Mouse (Mus musculus) embryonic facial prominence, embryonic 11.5 days (tissue): ENCODE measurements around the gene Plcd3. TPM values are rescaled to one million over a fixed set of nuclear protein-coding genes. Genes with fewer than 3 reads are reported as not detected.

Source experiments
- ATAC-seq: fragments of 200-750 bp; cut with Nextera tagmentation; replicated peaks from 2 replicates; pipeline ENCODE4 v1.8.0; 2017; ENCODE audit warnings: low read depth; ENCODE audit not compliant: insufficient number of reproducible peaks, low FRiP score, low TSS enrichment
- DNase-seq: peaks from one replicate; pipeline ENCODE4 v3.0.0-alpha.2; 2015; ENCODE audit warnings: low spot score
- H3K27ac ChIP-seq: fragments of 300-500 bp; sonication (generic); replicated peaks from 2 replicates; pipeline ENCODE4 v1.5.1; 2014; ENCODE audit warnings: mild to moderate bottlenecking, low read depth, low read length, control low read depth
- H3K27me3 ChIP-seq: fragments of 300-500 bp; sonication (generic); 2 replicates; pipeline ENCODE4 v1.6.1; 2014; ENCODE audit warnings: mild to moderate bottlenecking, low read length, moderate library complexity, mixed read lengths; ENCODE audit not compliant: control insufficient read depth, insufficient read depth
- H3K36me3 ChIP-seq: fragments of 300-500 bp; sonication (generic); replicated peaks from 2 replicates; pipeline ENCODE4 v1.6.1; 2014; ENCODE audit warnings: low read depth, mild to moderate bottlenecking, low read length, moderate library complexity, mixed read lengths; ENCODE audit not compliant: control insufficient read depth, insufficient read depth
- H3K4me1 ChIP-seq: fragments of 300-500 bp; sonication (generic); 2 replicates; pipeline ENCODE4 v1.6.1; 2014; ENCODE audit warnings: low read length, mixed read lengths; ENCODE audit not compliant: control insufficient read depth, insufficient read depth
- H3K4me2 ChIP-seq: fragments of 300-500 bp; sonication (generic); 2 replicates; pipeline ENCODE4 v1.6.1; 2014; ENCODE audit warnings: low read depth, mild to moderate bottlenecking, control low read depth, low read length, moderate library complexity
- H3K4me3 ChIP-seq: fragments of 300-500 bp; sonication (generic); 2 replicates; pipeline ENCODE4 v1.5.1; 2014; ENCODE audit warnings: low read depth, low read length, control low read depth
- H3K9ac ChIP-seq: fragments of 300-500 bp; sonication (generic); replicated peaks from 2 replicates; pipeline ENCODE4 v1.6.1; 2014; ENCODE audit warnings: mild to moderate bottlenecking, control low read depth, low read length
- H3K9me3 ChIP-seq: fragments of 300-500 bp; sonication (generic); replicated peaks from 2 replicates; pipeline ENCODE4 v1.6.1; 2016; ENCODE audit warnings: mild to moderate bottlenecking, low read length, inconsistent platforms, mixed read lengths; ENCODE audit not compliant: control insufficient read depth
- WGBS: fragments of 180-500 bp; shearing (Covaris S2); extraction: QIAGEN DNeasy Blood & Tissue Kit; methylation state at CpG from one replicate; pipeline ENCODE4 v1.1.7; 2014; 5-methylcytosine and 5-hydroxymethylcytosine counted together
- polyA plus RNA-seq: library from polyadenylated mRNA; unstranded; fragments of >200 nt; fragmentation: Nextera tagmentation; extraction: Ambion mirVana; gene quantifications from 2 replicates; pipeline ENCODE4 v1.2.1, GENCODE M21; 2014

Gene Plcd3
- polyA plus RNA-seq, 1 experiment from 2014 or later, result 0.87 TPM

DNA sequence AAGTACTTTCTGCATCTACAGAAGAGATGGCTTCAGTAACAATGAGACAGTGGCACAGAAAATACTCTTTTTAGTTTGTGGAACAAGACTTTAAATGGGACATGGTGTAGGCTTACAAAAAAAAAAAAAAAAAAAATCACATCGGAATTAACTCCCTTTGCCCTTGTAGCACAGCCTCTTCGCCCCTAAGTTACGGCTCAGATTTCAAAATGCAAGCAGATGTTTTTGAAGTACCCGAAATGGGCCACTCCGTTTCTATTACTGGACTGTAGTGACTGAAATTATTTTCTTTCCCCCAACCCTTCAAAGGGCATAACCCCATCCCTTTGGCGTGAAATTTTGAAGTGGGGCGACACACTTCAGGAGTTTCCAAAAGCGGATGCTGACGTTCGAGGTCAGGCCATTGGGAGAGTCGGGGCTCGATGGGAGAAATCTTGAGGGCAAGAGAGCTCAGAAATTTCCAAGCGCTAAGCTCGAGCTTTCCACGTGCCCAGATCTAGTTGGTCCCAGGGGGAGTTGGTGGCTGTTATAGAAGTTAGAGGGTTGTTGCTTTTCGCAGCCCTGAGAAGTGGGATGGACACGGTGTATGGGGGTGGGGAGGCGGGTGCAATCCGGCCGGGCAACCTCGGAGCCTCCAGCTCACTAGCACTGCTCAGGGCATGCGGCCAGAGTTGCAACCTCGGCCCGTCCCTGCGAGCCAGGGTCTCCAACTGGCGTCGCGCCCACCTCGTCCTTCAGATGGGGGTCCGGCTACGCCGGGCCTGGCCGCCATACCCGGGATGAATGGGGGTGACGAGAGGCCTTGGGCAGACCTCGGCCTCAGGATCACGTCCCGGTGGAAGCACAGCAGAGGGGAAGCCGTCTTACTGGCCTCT lies 30.5 kb upstream of the Plcd3 start, which contains the start of gene Hexim2:
Hexim2 (plus strand) TSS at position 729 of the 875 bp plus-strand sequence.
- Histone ChIP-seq H3K27ac (peak within 1 kb of the TSS; percentile 99), H3K4me1 (peaks cover 4% of the 10 kb centered on the region), H3K9ac (peak within 1 kb of the TSS; percentile 100), H3K27me3 (no peaks in the 10 kb centered on the region), H3K36me3 (no peaks in the 10 kb centered on the region), H3K4me3 (peak within 1 kb of the TSS; percentile 98), H3K9me3 (no peaks in the 10 kb centered on the region), H3K4me2 (peak within 1 kb of the TSS; percentile 65)
- ATAC-seq, result peak; percentile 79
- peak; percentile 78 for DNase-seq
- WGBS, result under 1% methylated on average over 39 of the region's 39 CpGs

DNA sequence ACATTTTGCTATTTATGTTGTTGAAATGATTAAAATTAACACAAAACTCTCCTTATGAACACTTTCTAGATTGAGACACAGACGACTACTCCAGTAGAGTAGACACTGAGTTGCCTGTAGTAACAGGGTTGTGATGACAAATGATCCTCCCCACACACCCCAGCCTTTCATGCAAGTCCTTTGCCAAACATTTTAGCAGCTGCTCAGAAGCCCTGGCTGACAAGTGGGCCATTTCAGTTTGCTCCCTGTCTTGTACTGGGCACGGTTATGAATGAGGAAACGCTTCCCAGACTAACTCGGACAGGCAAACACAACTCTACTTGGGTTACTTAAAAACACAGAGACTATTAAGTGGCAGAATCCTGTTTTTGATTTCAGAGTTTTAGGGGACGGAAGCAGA lies 18.9 kb upstream of the Plcd3 start:
- DNase-seq (no peak), ATAC-seq (no peak)
- no peak overlapping the region for H3K9ac ChIP-seq
- H3K4me2 ChIP-seq, result no peak overlapping the region
- H3K36me3 ChIP-seq, result no peaks in the 10 kb centered on the region
- no peaks in the 10 kb centered on the region for H3K9me3 ChIP-seq
- H3K4me3 ChIP-seq, result no peak overlapping the region
- H3K27ac ChIP-seq, result no peak overlapping the region
- H3K27me3 ChIP-seq, result no peaks in the 10 kb centered on the region
- H3K4me1 ChIP-seq, result no peaks in the 10 kb centered on the region; the same call in 1 of the 2 replicates
- 65% methylated on average over 5 of the region's 5 CpGs for WGBS

DNA sequence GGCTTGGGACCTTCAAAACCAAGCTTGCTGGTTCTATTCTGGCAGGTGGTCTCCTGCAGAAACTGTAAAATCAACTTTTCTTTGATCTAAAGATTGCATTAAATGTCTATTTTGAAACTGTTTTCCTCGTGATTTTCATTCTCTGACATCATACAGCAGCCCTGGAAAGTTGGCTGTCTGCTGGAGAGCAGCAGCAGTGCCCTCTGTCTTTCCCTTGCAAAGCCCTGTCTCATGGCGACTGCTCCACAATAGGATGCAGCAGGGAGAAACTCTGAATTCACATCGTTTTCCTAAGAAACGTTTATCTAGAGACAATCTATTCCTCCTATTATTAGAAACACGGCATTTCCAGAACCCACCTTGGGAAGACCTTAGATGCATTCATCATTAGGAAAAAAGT lies 18.2 kb upstream of the Plcd3 start:
- Histone ChIP-seq H3K9ac (no peak overlapping the region), H3K27ac (no peak overlapping the region), H3K4me1 (no peaks in the 10 kb centered on the region; the same call in 1 of the 2 replicates), H3K9me3 (no peaks in the 10 kb centered on the region), H3K4me3 (no peak overlapping the region), H3K4me2 (no peak overlapping the region), H3K36me3 (no peaks in the 10 kb centered on the region), H3K27me3 (no peaks in the 10 kb centered on the region)
- no peak for DNase-seq
- 58% methylated on average over 5 of the region's 5 CpGs for WGBS
- no peak for ATAC-seq

DNA sequence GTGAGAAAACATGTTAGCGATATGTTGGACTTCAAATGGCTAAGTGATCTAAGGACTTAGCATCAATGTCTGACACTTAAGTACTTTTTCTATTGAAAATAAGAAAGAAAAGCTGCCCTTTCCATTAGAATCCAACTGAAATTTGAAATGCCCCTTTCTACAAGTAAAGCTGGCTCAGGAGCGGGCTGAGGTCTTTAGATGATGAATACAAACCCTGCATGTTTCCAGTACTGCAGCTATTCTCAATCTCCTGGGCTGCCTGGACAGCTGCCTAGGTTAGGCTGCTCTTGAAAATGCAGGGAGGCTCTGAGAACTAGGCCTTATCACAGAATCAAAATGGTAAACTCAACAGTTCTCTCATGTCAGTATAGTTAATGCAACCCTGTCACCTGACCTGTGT lies 17.4 kb upstream of the Plcd3 start:
- no peaks in the 10 kb centered on the region for H3K36me3 ChIP-seq
- no peaks in the 10 kb centered on the region for H3K27me3 ChIP-seq
- ATAC-seq (no peak), DNase-seq (no peak)
- no peak overlapping the region for H3K4me2 ChIP-seq
- no peak overlapping the region for H3K27ac ChIP-seq
- H3K9me3 ChIP-seq, result no peaks in the 10 kb centered on the region
- WGBS, result 86% methylated on average over 2 of the region's 2 CpGs
- no peaks in the 10 kb centered on the region; the same call in 1 of the 2 replicates for H3K4me1 ChIP-seq
- no peak overlapping the region for H3K9ac ChIP-seq
- no peak overlapping the region for H3K4me3 ChIP-seq

DNA sequence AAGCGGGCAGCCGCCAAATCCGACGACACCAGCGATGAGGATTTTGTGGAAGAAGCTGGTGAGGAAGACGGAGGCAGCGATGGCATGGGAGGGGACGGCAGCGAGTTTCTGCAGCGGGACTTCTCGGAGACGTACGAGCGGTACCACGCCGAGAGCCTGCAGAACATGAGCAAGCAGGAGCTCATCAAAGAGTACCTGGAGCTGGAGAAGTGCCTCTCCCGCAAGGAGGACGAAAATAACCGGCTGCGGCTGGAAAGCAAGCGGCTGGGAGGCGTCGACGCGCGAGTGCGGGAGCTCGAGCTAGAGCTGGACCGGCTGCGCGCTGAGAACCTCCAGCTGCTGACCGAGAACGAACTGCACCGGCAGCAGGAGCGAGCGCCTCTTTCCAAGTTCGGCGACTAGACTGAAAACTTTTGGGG lies 16.1 kb upstream of the Plcd3 start:
- WGBS, result under 1% methylated on average over 38 of the region's 38 CpGs
- peak; percentile 61 for DNase-seq
- peak overlapping the region; percentile 71 for H3K9ac ChIP-seq
- peak overlapping the region; percentile 81 for H3K4me2 ChIP-seq
- H3K4me3 ChIP-seq, result peak overlapping the region; percentile 62
- H3K27me3 ChIP-seq, result no peaks in the 10 kb centered on the region
- H3K4me1 ChIP-seq, result no peaks in the 10 kb centered on the region; the same call in 1 of the 2 replicates
- no peaks in the 10 kb centered on the region for H3K36me3 ChIP-seq
- no peak overlapping the region for H3K27ac ChIP-seq
- no peaks in the 10 kb centered on the region for H3K9me3 ChIP-seq
- ATAC-seq, result no peak

DNA sequence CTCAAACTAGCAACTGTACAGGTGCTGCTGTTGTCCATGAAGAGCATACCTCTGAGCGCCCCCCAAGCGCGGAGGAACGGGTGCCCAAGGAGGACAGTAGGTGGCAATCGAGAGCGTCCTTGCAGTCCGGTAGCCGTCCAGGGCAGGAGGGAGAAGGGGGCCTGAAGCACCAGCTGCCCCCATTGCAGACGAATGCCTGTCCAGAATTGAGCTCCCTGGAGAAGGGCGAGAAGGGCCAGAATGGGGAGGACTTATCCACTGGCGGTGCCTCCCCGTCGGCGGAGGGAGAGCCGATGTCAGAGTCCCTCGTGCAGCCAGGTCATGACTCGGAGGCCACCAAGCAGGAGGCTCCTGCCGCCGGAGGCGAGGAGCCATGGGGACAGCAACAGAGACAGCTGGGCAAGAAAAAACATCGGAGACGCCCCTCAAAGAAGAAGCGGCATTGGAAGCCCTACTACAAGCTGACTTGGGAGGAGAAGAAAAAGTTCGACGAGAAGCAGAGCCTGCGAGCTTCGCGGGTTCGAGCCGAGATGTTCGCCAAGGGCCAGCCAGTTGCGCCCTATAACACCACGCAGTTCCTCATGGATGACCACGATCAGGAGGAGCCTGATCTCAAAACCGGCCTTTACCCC lies 15.6 kb upstream of the Plcd3 start:
- H3K27me3 ChIP-seq, result no peaks in the 10 kb centered on the region; the same call in 1 of the 2 replicates
- H3K27ac ChIP-seq, result no peak overlapping the region
- H3K4me3 ChIP-seq, result peak overlapping the region; percentile 62
- WGBS, result under 1% methylated on average over 35 of the region's 35 CpGs
- ATAC-seq (no peak), DNase-seq (peak; percentile 76)
- H3K9ac ChIP-seq, result peak overlapping the region; percentile 71
- no peaks in the 10 kb centered on the region for H3K9me3 ChIP-seq
- no peaks in the 10 kb centered on the region for H3K36me3 ChIP-seq
- peak overlapping the region; percentile 81 for H3K4me2 ChIP-seq
- peaks cover 2% of the 10 kb centered on the region; the same call in 1 of the 2 replicates for H3K4me1 ChIP-seq

DNA sequence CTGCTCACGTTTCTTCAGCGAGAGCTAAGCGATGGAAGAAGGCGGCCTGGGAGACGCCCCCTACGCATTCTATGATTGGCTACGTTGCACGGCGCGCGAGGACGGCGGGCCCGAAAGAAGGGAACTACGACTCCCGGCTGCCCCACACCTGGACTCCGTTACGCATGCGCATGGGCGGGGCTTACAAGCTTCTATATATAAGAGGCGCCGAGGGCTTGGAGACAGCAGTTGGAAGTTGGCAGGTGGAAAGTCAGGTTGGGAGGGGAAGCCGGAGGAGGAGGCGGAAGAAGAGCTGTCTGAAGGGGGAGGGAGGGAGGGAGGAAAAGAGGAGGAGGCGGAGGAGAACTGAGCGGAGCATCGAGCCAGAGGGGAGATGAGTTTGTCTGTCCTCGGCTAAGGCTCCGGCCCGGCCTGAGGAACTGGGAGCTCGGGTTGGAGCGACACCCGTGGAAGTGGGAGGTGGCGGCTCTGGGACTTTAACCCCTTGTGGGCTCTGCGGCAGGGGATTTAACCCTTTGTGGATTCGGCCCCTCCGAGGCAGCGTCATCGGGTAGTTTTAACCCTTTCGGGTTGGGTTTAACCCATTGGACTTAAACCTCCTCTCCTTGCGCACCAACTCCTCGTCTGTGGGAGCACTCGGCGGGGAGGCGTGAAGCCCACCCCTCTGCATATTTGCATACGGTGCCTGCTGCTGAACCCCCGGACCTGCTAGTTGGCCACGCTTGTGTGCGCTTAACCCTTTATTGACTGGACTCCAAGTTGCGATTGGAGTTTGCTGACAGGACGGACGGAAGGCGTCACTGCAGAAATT lies 14.8 kb upstream of the Plcd3 start, which contains the start of gene Hexim1:
Hexim1 (plus strand) TSS at position 224 of the 811 bp plus-strand sequence.
- Histone ChIP-seq H3K4me3 (peak within 1 kb of the TSS; percentile 62), H3K27ac (peak within 1 kb of the TSS; percentile 72), H3K4me1 (peaks cover 8% of the 10 kb centered on the region; the same call in 1 of the 2 replicates), H3K27me3 (peaks cover 2% of the 10 kb centered on the region; the same call in 1 of the 2 replicates), H3K9me3 (no peaks in the 10 kb centered on the region), H3K36me3 (no peaks in the 10 kb centered on the region), H3K4me2 (peak within 1 kb of the TSS; percentile 81), H3K9ac (peak within 1 kb of the TSS; percentile 88)
- peak; percentile 100 for DNase-seq
- WGBS, result under 1% methylated on average over 53 of the region's 53 CpGs
- peak; percentile 94 for ATAC-seq
